Mouse (Mus musculus) frontal cortex, adult 2 months (tissue): ENCODE measurements around the gene Vwa3b. TPM values are rescaled to one million over a fixed set of nuclear protein-coding genes. Genes with fewer than 3 reads are reported as not detected.
A peak's percentile ranks its signal among the peaks of the same experiment; 100 is the strongest.
"Not testable (repeated sequence)": the region's sequence is repeated elsewhere in the genome, so short reads cannot be mapped to it uniquely, and the experiment has no call there.

ENCODE experiments used
- DNase-seq, 2 experiments: peaks; one replicate each; pipeline ENCODE4 v3.0.0; 2022; ENCODE audit warnings: low spot score in 1 of 2; ENCODE audit errors: extremely low spot score in 1 of 2
- polyA plus RNA-seq: library from polyadenylated mRNA; depleted of rRNA; stranded (reverse); fragments of >200 nt; gene quantifications from 2 replicates; pipeline ENCODE4 v1.2.3, GENCODE M21; 2012

The Vwa3b gene
- polyA plus RNA-seq, 1 experiment: 2.2 TPM

- DNase-seq: not testable (repeated sequence)
Observed at GRCm38 (mm10) chr1:37006529-37006928, 19.9 kb upstream of the Vwa3b start.

DNA sequence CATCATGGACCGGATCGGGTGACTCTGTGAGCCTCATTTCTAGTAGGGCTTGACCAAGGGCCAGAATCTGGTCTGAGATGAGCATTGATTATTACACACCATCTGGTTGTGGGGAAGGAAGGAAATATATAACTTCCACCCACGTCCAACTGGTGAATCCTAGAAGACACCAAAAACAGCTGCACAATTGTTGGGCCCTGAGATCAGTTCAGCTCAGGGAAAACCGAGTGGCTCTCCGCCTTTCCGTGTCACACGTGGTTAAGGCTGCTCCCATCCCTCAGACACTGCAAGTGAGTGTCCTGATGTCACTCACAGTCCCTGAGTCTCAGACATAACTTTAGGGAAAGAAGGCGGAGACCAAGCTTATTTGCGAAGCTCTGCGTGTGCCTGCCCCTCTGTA, 16.5 kb upstream of the Vwa3b start:
- peak in 1 of 2 experiments; percentile 39 for DNase-seq

- no peak for DNase-seq
Observed at GRCm38 (mm10) chr1:37011626-37012209, 14.7 kb upstream of the Vwa3b start.

GRCm38 (mm10) chr1:37013006-37013405, 13.4 kb upstream of the Vwa3b start:
- no peak for DNase-seq

- no peak for DNase-seq
Observed at GRCm38 (mm10) chr1:37013687-37014086, 12.7 kb upstream of the Vwa3b start.

DNA sequence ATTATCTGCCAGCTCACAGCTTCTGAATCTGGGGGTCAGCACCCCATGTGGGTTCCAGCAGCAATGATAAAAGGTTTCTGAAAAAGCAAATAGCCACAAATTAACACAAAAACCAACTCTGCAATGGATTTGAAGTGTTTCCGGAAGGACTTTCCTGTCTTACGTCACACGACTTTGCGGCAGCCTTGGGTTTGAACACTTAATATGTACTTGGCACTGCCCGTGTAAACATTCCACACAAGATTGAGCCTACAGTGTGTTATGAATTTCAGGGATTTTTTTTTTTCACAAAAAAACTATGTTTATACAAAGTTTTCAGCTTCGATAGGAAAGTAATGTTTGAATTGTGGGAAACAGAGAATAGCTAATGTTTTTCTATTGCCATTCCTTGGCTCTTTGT, 7.4 kb upstream of the Vwa3b start:
- no peak for DNase-seq

DNA sequence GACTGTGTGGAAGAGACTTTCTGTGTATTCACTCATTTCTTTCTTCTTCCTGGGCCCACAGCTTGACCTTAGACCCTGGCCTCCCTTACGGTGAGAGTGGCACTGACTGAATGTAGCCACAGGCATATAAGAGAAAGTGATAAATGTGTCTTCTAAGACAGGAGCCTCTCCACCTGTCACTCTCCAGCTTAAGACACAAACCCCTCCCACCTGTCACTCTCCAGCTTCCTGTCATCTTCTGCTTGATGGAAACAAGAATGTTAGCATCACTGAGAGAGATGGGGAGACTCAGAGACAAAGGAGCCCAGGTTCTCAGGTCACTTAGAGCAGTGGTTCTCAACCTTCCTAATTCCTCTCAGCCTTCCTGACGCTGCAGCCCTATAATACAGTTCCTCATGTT, 3.7 kb upstream of the Vwa3b start:
- DNase-seq: no peak

DNA sequence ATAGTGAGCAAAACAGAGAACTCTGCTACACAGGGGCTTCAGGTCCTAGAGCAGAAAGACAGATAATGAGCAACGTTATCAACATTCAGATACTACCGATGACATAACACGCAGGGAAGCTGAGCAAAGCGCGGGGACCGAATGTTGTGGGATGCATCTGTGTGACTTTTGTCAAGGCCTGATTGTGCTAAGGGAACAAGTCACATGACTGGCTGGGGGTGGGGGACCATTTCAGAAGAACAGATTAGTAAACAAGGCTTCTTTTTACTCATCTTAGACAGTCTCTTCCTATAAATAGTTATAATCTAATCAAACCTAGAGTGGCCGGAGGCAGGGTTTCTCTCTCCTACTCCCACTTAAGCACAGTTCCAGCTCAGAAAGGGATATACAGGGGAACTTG, 1.7 kb upstream of the Vwa3b start:
- DNase-seq: no peak

GRCm38 (mm10) chr1:37025376-37025775, 1.0 kb upstream of the Vwa3b start:
- no peak for DNase-seq

DNA sequence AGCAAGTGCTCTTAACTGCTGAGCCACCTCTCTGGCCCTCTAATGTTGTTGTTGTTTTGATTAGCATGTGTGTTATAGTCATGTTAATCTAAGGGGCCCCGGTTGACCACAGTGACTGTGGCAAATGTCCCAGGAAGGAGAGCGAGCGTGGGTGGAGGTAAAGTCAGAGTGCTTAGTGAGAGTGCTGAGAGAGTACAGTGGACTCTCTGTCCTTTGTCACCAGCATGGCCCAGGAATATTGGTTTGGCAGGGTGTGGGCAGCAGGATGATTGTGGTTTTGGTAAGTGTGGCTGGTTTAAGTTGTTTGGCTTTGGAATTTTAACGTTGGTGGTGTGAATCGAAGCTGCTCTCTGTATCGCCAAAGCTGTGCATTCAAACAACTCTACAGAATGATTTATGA, 470 bp downstream of the Vwa3b start:
- no peak for DNase-seq

- DNase-seq: no peak
Observed at GRCm38 (mm10) chr1:37028439-37029153, 2.2 kb downstream of the Vwa3b start.

DNA sequence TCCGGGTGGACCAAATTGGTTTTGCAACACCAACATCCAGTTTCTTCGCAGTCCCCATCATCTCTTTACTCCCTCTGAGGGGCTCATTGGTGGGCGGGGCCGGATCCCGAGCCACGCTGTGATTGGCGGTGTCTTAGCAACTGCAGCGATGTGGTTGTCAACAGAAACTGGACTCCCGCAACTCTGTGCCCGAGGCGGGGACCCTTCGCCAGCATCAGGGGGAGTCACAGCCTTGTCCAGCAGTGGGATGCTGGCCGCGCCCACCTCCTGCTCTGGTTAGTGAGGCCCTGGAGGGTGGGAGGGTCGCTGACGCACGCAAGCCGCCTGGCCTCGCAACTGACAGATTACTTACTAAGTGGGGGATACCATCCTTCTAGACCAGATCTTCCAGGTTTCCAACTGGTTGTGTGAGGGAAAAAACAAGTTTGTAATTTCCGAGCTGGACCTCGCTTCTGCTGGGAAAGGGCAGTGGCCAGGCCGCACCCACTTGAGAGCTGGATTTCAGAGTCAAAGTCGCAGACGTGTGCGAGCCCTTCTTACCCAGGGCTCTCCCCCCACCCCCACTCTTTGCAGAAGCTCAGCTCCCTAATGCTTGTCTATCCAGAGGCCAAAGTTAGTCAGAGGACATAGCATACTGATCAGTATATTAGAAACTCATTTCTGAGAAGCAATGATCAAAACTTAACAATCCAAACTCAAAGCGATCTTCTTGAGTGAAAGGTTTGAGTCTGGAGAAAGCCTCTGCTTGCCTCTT, 2.9 kb downstream of the Vwa3b start:
- DNase-seq: peak; percentile 1 to 50

GRCm38 (mm10) chr1:37029942-37030341, 3.5 kb downstream of the Vwa3b start:
- DNase-seq: no peak

DNA sequence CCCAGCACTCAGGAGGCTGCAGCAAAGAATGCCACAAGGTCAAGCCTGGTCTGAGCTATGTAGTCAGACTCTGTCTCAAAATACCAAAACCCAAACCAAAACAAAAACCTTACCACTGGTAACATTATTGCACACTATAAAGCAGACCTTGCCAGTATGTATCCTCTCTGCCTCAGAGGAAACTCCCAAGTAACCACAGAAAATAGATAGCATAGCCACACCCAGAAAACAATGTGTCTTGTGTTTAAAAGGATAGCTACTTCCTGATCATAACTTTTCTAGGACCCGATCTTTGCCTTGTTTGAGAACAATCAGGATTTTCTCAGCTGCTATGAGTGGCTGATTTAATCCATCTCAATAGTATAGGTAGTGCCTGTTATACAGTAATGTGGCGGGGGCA, 4.3 kb downstream of the Vwa3b start:
- DNase-seq: no peak

- DNase-seq: no peak
Observed at GRCm38 (mm10) chr1:37035879-37036278, 9.5 kb downstream of the Vwa3b start.

DNA sequence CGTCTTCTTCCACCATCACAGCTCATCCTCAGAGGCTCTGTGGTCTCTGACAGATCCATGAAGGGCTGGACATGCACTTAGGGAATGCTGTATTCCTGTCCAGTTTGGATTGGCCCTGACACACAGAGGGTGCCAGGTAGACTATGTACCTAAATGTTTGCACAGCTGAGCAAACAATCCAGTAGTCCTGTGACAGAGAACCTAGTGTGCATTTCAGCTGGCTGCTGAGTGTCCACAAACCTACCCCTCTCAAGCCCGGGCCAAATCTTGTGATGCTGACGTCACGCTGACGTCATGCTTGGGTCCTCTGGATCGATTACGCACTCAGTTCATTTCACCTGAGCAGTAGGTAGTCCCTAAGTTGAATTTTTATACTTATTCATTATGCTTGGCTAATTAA, 14.7 kb downstream of the Vwa3b start:
- DNase-seq: no peak

DNA sequence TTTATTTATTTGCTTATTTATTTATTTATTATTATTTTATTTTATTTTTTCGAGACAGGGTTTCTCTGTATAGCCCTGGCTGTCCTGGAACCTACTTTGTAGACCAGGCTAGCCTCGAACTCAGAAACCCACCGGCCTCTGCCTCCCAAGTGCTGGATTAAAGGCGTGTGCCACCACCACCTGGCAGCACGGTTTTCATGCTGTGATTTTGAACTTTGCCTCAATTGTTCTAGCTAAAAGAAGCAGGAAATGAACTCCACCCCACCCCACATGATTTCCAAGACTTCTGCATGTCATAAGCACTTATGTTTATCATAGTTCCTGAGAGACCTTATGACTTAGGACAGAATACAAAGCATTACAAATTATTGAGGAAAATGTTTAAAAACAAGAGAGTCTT, 15.5 kb downstream of the Vwa3b start:
- no peak for DNase-seq

- no peak for DNase-seq
Observed at GRCm38 (mm10) chr1:37042769-37043168, 16.4 kb downstream of the Vwa3b start.

- no peak for DNase-seq
Observed at GRCm38 (mm10) chr1:37043196-37043595, 16.8 kb downstream of the Vwa3b start.

DNA sequence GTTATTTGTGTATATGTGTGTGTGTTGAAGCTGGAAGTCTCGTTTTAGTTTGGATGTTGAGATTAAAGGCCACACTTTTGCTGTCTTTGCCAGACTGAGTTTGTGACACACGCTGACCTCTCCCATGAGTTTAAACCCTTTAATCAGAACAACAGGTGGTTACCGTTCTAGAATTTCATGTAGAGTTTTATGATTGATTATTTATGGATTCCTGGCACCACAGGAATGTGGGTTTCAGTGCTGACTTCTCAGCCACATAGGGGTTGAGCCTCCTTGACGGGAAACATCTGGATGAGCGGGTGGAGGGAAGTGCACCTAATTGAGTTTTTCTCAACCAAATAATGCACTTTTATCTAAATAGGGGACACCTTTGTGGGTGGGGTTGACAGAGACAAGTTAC, 19.1 kb downstream of the Vwa3b start:
- DNase-seq: no peak

- DNase-seq: no peak
Observed at GRCm38 (mm10) chr1:37049159-37049558, 22.8 kb downstream of the Vwa3b start.

DNA sequence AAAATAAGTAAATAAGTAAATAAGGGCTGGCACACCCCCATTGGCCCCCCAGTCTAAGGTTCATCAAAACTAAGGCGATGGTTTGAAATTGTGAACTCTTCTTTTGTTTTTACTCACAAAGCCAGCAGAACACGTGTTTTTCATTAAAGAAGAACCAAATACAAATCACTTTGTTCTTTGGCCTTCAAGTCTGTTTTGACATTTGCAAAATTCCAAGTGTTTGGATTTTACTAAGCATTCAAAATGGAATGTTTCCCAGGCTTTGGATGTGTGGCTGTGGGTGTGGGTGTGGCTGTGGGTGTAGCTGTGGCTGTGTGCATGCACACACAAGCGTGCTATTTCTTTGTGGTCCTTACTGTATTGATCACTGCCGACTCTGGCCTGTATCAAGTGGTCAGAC, 27.3 kb downstream of the Vwa3b start:
- DNase-seq: no peak
